Mouse (Mus musculus) neural tube, embryonic 15.5 days (tissue): ENCODE results near the gene Smim24. TPM values are rescaled to one million over a fixed set of nuclear protein-coding genes. Genes with fewer than 3 reads are reported as not detected.

Experiments
- ATAC-seq: fragments of 200-750 bp; cut with Nextera tagmentation; 2 replicates; pipeline ENCODE4 v1.8.0; 2017; ENCODE audit warnings: mild to moderate bottlenecking, moderate TSS enrichment, moderate library complexity; ENCODE audit not compliant: low FRiP score
- H3K27ac ChIP-seq: fragments of 300-500 bp; sonication (generic); replicated peaks from 2 replicates; pipeline ENCODE4 v1.5.1; 2015; ENCODE audit warnings: mild to moderate bottlenecking, inconsistent platforms
- H3K27me3 ChIP-seq: fragments of 300-500 bp; sonication (generic); replicated peaks from 2 replicates; pipeline ENCODE4 v1.6.1; 2015; ENCODE audit warnings: inconsistent platforms
- H3K36me3 ChIP-seq: fragments of 300-500 bp; sonication (generic); 2 replicates; pipeline ENCODE4 v1.6.1; 2015; ENCODE audit warnings: inconsistent platforms
- H3K4me1 ChIP-seq: fragments of 300-500 bp; sonication (generic); 2 replicates; pipeline ENCODE4 v1.6.1; 2015; ENCODE audit warnings: inconsistent platforms
- H3K4me2 ChIP-seq: fragments of 300-500 bp; sonication (generic); 2 replicates; pipeline ENCODE4 v1.6.1; 2015; ENCODE audit warnings: inconsistent platforms, mild to moderate bottlenecking, moderate library complexity
- H3K4me3 ChIP-seq: fragments of 300-500 bp; sonication (generic); replicated peaks from 2 replicates; pipeline ENCODE4 v1.5.1; 2015; ENCODE audit warnings: mild to moderate bottlenecking, inconsistent platforms
- H3K9ac ChIP-seq: fragments of 300-500 bp; sonication (generic); replicated peaks from 2 replicates; pipeline ENCODE4 v1.6.1; 2015; ENCODE audit warnings: mild to moderate bottlenecking, inconsistent platforms
- H3K9me3 ChIP-seq: fragments of 300-500 bp; sonication (generic); replicated peaks from 2 replicates; pipeline ENCODE4 v1.6.1; 2016; ENCODE audit warnings: inconsistent platforms
- WGBS: fragments of 180-500 bp; shearing (Covaris S2); methylation state at CpG from one replicate; pipeline ENCODE4 v1.1.7; 2015; ENCODE audit warnings: mixed read lengths; 5-methylcytosine and 5-hydroxymethylcytosine counted together
- polyA plus RNA-seq: library from polyadenylated mRNA; unstranded; fragments of >200 nt; fragmentation: Nextera tagmentation; extraction: Ambion mirVana; gene quantifications from 2 replicates; pipeline ENCODE4 v1.2.1, GENCODE M21; 2015

Gene Smim24
- polyA plus RNA-seq, 1 experiment from 2014 or later: 2.5 TPM

GRCm38 (mm10) chr10:81420191-81420767, 27.4 kb downstream of the Smim24 start:
- Histone ChIP-seq H3K4me1 (peaks cover 56% of the 10 kb centered on the region), H3K9me3 (no peaks in the 10 kb centered on the region), H3K36me3 (peaks cover 12% of the 10 kb centered on the region; the same call in 1 of the 2 replicates), H3K9ac (no peak overlapping the region), H3K27ac (no peak overlapping the region), H3K4me3 (no peak overlapping the region), H3K27me3 (no peaks in the 10 kb centered on the region), H3K4me2 (no peak overlapping the region)
- no peak for ATAC-seq
- WGBS: 87% methylated on average over 40 of the region's 40 CpGs

DNA sequence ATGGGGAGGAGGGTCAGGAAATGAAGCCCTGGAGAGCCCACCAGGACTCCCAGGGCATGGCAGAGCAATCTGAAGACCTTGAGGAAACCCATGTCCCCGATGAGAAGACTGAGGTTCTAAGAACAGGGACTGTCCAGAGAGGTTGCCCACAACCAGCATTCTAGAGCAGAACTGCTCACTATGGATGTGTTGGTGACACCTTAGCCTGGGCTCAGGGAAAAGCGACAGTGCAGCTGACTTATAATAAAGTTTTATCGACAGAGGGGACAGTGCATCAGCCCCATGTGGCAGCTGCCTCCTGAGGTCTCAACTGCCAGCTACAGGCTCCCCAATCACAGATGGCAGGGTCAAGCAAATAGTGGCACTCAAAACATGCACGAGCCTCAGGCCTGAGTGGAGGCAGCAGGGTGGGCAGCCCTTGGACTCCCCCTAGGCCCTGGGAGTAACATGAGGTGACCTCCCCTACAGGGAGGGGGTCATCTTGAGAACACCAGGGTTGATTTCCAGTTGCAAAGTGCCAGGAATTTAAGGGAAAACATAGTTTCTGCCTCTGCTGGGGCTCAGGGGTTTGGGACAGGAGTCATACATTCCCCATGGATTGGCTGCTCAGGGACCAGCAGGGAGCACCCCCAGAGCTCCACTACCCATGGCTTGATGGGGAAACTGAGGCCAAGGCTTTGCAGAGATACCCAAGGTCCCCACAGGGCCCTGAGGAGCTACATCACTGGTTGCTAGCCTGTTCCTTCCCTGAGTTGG, 28.4 kb downstream of the Smim24 start:
- Histone ChIP-seq H3K4me2 (no peak overlapping the region), H3K4me1 (peaks cover 56% of the 10 kb centered on the region), H3K4me3 (no peak overlapping the region), H3K36me3 (peaks cover 12% of the 10 kb centered on the region; the same call in 1 of the 2 replicates), H3K9ac (no peak overlapping the region), H3K27me3 (no peaks in the 10 kb centered on the region; the same call in 1 of the 2 replicates), H3K9me3 (no peaks in the 10 kb centered on the region), H3K27ac (no peak overlapping the region)
- ATAC-seq: no peak
- WGBS: 80% methylated on average over 4 of the region's 4 CpGs

- H3K9me3 ChIP-seq: no peaks in the 10 kb centered on the region
- H3K27ac ChIP-seq: no peak overlapping the region
- H3K4me1 ChIP-seq: peaks cover 56% of the 10 kb centered on the region
- no peaks in the 10 kb centered on the region; the same call in 1 of the 2 replicates for H3K27me3 ChIP-seq
- peaks cover 12% of the 10 kb centered on the region; the same call in 1 of the 2 replicates for H3K36me3 ChIP-seq
- H3K9ac ChIP-seq: no peak overlapping the region
- ATAC-seq: no peak
- H3K4me3 ChIP-seq: no peak overlapping the region
- no peak overlapping the region for H3K4me2 ChIP-seq
- 83% methylated on average over 5 of the region's 5 CpGs for WGBS
Measured at GRCm38 (mm10) chr10:81421797-81422100, 28.9 kb downstream of the Smim24 start.

DNA sequence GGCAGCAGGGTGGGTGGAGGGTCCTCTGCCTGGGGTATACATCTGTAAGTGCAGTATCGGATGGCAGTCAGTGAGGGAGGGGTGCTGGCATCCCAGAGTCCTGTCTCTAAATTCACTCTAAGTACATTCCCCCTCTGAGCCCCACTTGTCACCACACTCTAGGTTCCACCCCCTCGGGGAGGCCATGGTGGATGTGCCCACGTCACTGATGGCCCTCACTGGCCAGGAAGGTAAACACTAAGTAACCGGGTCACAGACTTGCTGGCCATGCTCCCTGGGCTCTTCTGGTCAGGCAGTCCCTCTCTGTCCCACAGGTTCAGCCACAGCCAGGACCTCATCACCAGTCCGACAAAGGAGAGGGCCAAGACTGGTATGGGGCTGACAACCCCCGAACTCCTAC, 29.3 kb downstream of the Smim24 start:
- no peak overlapping the region for H3K27ac ChIP-seq
- peaks cover 12% of the 10 kb centered on the region; the same call in 1 of the 2 replicates for H3K36me3 ChIP-seq
- peaks cover under 1% of the 10 kb centered on the region for H3K27me3 ChIP-seq
- no peak overlapping the region for H3K9ac ChIP-seq
- WGBS: 86% methylated on average over 6 of the region's 6 CpGs
- ATAC-seq: no peak
- H3K9me3 ChIP-seq: no peaks in the 10 kb centered on the region
- H3K4me1 ChIP-seq: peaks cover 56% of the 10 kb centered on the region
- H3K4me3 ChIP-seq: no peak overlapping the region
- no peak overlapping the region for H3K4me2 ChIP-seq

DNA sequence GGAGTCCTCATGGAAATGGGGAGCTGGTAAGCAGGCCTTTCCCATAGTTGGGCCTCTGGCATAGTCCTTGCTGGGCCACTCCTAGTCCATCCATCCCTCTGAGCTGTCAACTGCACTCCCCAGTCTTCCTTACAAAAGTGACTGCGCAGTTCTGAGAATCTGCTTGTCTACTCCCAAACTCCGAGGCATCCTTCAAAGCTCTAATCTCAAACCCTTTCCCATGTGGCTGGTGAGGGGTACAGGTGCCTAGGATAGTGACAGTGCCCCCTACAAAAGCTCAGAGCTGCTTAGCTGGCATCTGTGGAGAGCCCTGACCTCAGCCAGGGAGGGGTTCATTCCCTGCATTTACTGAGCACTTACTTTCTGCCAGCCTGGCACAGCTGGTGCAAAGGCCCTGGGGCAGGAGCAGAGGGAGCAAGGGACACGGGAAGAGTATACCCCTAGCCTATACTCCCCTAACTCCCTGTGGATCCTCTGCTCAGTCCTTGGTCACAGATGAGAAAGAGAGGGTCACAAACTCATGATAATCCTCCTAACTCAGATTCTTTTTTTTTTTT, 29.9 kb downstream of the Smim24 start:
- Histone ChIP-seq H3K4me2 (no peak overlapping the region), H3K27ac (no peak overlapping the region), H3K9ac (no peak overlapping the region), H3K4me3 (no peak overlapping the region), H3K36me3 (peaks cover 12% of the 10 kb centered on the region; the same call in 1 of the 2 replicates), H3K27me3 (peaks cover 6% of the 10 kb centered on the region), H3K4me1 (peaks cover 54% of the 10 kb centered on the region), H3K9me3 (no peaks in the 10 kb centered on the region)
- ATAC-seq: no peak
- WGBS: 72% methylated on average over 3 of the region's 3 CpGs

DNA sequence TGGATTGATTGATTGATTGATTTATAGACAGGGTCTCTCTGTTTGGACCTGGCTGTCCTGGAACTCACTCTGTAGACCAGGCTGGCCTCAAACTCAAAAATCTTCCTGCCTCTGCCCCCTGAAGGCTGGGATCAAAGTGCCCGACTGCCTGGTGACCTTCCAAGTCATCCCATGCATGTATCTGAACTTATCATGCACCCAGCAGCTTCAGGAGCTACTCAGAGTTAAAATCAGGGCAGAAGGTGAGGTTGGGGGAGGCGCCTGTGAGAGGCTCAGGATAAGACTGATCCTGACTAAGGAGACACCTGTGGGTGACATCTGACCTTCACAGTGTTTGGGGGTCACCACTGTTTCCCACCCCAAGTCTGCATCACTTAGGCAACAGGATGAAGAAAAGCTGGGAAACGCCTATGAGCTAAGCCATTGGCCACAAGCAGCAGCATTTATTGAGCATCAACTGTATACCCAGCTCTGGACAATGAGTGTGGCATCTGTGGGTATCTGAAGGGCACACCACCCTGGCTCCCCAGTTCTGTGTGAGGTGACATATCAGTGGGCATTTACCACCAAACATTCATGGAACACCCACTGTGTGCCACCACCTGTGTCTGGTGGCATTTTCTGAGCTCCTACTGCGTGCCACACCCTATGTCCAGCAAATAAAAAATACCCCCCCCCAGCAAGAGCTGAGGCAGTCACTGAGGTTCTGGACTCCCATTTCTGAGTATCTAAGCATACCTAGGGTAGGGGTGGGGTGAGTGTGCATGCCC, 30.8 kb downstream of the Smim24 start:
- H3K4me1 ChIP-seq: peaks cover 51% of the 10 kb centered on the region
- no peak overlapping the region for H3K4me3 ChIP-seq
- WGBS: 75% methylated on average over 4 of the region's 4 CpGs
- peaks cover 13% of the 10 kb centered on the region for H3K27me3 ChIP-seq
- peak overlapping the region; percentile 57 for H3K27ac ChIP-seq
- peaks cover 12% of the 10 kb centered on the region; the same call in 1 of the 2 replicates for H3K36me3 ChIP-seq
- H3K9me3 ChIP-seq: no peaks in the 10 kb centered on the region
- ATAC-seq: no peak
- H3K4me2 ChIP-seq: peak overlapping the region; percentile 81
- no peak overlapping the region for H3K9ac ChIP-seq

DNA sequence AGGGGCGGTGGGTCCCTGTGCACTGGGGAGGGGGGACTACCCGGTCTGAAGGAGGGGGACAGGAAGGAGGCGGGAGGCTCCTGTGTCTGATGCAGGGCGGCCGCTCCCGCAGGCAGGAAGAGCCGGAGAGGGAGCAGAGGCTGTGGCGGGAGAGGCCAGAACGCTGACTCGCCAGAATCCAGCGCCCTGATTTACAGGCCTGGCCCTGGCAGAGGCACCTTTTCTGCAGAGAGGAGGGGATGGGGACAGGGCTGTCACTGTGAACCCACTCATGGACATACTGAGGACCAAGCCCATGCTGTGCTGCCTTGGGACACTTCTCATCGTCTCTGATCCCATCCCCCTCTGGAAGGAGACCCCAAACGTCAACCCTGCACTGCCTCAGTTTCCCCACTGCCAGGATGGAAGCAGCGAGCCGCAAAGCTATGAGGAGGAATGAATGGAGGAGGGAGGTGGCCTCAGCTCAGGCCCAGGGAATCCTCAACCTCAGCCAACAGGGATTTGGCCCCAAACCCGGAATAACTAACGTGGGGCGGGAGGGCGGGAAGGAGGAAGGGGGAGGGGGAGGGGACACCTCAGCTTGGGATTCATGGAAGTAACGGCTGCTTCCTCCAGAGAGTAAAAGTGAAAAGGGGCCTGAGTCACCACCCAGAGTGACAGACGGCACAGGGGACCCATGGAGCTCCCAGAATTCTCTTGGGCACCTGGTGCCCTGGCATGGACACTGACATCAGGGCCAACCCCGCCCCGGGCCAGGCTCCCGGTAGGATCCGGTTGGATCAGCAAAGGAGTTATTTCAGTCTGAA, 31.6 kb downstream of the Smim24 start:
- no peak overlapping the region for H3K9ac ChIP-seq
- H3K4me1 ChIP-seq: peaks cover 52% of the 10 kb centered on the region
- H3K4me2 ChIP-seq: peak overlapping the region; percentile 81
- H3K9me3 ChIP-seq: no peaks in the 10 kb centered on the region
- peak overlapping the region; percentile 57 for H3K27ac ChIP-seq
- H3K4me3 ChIP-seq: 0 out of 2 replicates have a peak overlapping the region, but pooled peaks have one; percentile 9
- WGBS: 5% methylated on average over 25 of the region's 25 CpGs
- peak; percentile 6; the same call in 1 of the 2 replicates for ATAC-seq
- H3K27me3 ChIP-seq: peaks cover 13% of the 10 kb centered on the region
- peaks cover 7% of the 10 kb centered on the region; the same call in 1 of the 2 replicates for H3K36me3 ChIP-seq

DNA sequence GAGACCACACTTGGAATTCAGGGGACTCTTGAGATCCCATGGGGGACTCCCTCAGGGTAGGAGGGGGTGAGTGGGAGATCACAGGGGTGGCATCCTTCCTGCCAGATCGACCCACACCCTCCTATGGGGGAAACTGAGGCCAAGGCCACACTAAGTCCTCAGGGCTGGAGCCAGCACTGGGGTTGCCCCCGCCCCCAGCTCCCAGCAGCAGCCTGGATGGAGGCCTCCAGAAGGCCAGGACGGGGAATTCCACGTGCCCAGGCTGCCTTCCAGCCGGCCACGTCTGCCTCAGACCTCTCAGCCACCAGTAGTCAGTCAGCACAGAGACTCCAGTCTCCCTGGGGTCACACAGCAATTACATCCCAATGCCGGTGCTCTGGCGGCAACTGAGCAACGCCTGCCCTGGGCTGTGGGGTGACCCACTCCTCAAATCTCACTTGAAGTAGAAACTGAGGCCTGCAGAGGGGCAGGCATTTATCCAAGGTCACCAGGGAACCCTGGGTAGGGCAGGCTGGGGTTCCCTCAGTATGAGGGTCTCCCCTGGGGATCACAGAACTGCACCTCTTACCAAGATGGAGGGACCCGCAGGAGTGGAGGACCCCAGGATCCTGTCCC, 32.5 kb downstream of the Smim24 start:
- Histone ChIP-seq H3K36me3 (no peaks in the 10 kb centered on the region), H3K4me3 (peak overlapping the region; percentile 46; the same call in 1 of the 2 replicates), H3K9ac (peak overlapping the region; percentile 55; the same call in 1 of the 2 replicates), H3K27me3 (peaks cover 13% of the 10 kb centered on the region), H3K9me3 (no peaks in the 10 kb centered on the region), H3K4me2 (peak overlapping the region; percentile 81), H3K27ac (peak overlapping the region; percentile 57; the same call in 1 of the 2 replicates), H3K4me1 (peaks cover 55% of the 10 kb centered on the region)
- no peak for ATAC-seq
- WGBS: 29% methylated on average over 8 of the region's 10 CpGs

DNA sequence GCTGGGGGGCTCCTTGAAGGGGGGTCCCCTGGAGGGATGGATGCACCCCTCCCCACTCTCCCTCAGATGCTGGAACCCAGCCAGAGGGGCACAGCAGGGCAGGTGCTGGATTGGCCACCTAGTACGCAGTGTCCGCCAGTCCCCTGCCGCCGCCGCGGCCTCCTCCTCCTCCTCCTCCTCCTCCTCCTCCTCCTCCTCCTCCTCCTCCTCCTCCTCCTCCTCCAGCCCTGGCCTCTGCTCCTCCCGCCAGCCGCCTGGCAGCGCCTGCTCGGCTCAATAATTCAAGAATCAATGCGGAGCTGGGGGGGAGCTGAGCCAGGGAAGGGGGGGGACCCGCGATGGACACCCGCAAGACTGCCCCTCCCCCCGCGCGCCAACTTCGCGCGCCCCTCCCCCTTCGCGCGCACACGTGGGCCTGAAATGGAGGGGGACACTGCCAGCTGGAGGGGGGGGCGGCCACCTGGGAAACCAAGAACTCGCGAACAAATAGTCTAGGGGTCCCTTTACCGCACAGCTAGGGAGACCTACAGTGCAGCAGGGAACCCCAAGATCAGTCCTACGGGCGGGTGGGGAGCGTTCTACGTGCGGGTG, 33.3 kb downstream of the Smim24 start:
- peak overlapping the region; percentile 81 for H3K4me2 ChIP-seq
- H3K9ac ChIP-seq: peak overlapping the region; percentile 55
- WGBS: 1% methylated on average over 21 of the region's 33 CpGs
- 0 out of 2 replicates have a peak overlapping the region, but pooled peaks have one; percentile 57 for H3K27ac ChIP-seq
- H3K36me3 ChIP-seq: no peaks in the 10 kb centered on the region
- no peak for ATAC-seq
- peaks cover 13% of the 10 kb centered on the region for H3K27me3 ChIP-seq
- H3K4me1 ChIP-seq: peaks cover 59% of the 10 kb centered on the region
- H3K4me3 ChIP-seq: peak overlapping the region; percentile 46
- no peaks in the 10 kb centered on the region for H3K9me3 ChIP-seq

GRCm38 (mm10) chr10:81426897-81427296, 34.0 kb downstream of the Smim24 start:
- H3K36me3 ChIP-seq: no peaks in the 10 kb centered on the region
- peaks cover 13% of the 10 kb centered on the region for H3K27me3 ChIP-seq
- under 1% methylated on average over 32 of the region's 38 CpGs for WGBS
- H3K4me2 ChIP-seq: peak overlapping the region; percentile 81
- H3K4me1 ChIP-seq: peaks cover 66% of the 10 kb centered on the region
- no peaks in the 10 kb centered on the region for H3K9me3 ChIP-seq
- 0 out of 2 replicates have a peak overlapping the region, but pooled peaks have one; percentile 23 for H3K27ac ChIP-seq
- H3K9ac ChIP-seq: peak overlapping the region; percentile 55
- no peak for ATAC-seq
- H3K4me3 ChIP-seq: peak overlapping the region; percentile 46
